Mouse (Mus musculus): ENCODE measurements around the gene Vps37b.

- TF ChIP-seq CTCF (IDR thresholded peaks at IDR 0.05; ENCODE audit: low read depth) (no peak), EP300 (IDR thresholded peaks at IDR 0.05; ENCODE audit: low read depth) (no peak)
Measured at GRCm38 (mm10) chr5:124014180-124014579, 17.9 kb downstream of the Vps37b start.
